Mouse (Mus musculus): ENCODE measurements around the gene Styk1. TPM values are rescaled to one million over a fixed set of nuclear protein-coding genes. Genes with fewer than 3 reads are reported as not detected.

Gene Styk1
- total RNA-seq, 2 experiments from 2014 or later: 0.30 to 0.41 TPM

GRCm38 (mm10) chr6:131369866-131370616 lies 16.6 kb upstream of the Styk1 start:
- DNase-seq: no peak

DNA sequence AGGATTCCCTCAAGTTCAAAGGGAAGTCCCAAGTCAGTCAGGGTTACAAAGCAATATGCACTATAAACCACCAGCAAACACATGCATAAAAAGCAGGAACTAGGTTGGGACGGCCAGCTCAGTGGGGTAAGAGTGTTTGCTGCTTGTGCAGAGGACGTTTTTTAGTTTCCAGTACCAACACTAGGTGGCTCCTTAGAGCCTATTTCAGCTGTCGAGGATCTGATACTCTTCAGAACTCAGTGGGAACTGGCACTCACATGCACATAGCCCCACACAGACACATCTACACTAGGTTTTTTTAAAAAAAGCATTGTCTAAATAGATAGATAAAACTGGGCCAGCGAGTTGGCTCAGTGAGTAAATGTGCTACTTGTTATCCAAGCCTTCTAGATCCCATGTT lies 13.7 kb upstream of the Styk1 start:
- DNase-seq: peak; percentile 42 to 48

DNA sequence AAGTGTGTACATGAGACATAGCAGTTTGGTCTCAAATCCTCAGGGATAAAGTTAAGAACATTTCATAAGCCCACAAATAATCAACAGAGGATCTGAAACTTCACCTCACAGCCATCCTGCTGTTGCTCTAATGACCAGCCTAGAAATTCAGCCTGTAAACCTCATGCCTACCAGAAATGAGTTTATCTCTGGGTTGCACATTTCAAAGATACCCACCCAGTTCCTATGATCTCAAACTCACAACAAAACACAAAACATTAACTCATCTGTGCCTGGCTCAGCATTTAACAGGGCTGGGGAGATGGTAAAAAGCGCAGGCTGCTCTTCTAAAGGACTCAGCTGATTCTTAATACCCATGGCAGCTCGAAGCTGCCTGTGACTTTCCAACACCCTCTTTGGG lies 11.0 kb upstream of the Styk1 start:
- DNase-seq: no peak

DNA sequence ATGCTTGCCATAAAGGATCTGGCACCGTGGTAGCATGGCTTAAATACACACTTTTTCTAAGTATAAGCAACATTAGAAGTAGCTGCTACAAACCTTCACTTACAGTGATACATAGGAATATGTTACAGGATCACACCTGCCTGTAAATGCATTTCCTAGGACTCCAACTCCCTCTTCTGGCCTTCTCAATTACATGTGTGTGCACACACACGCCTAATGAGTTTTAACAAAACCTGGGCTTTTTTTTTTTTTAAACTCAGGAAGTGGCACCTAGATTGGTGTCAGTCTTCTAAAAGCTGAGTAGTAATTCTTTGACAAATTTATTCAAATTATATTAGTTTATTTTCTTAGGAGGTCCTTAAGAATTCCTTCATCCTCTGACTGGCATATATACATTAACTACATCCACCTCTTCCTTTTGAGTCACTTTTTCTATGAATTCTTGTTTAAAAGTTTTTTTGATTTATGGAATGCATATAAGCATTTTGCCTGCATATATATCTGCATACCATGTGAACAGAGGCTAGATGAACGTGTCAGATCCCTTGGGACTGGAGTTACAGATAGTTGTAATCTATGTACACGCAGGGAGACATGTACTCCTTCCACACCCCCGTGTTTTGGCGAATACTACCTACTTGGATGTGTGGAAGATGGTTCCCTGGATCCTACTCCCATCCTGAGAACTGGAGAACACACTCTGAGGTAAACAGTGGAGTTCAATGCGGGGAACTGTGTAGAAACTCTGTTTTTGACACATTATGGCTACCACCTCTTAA lies 9.8 kb upstream of the Styk1 start:
- DNase-seq: no peak

DNA sequence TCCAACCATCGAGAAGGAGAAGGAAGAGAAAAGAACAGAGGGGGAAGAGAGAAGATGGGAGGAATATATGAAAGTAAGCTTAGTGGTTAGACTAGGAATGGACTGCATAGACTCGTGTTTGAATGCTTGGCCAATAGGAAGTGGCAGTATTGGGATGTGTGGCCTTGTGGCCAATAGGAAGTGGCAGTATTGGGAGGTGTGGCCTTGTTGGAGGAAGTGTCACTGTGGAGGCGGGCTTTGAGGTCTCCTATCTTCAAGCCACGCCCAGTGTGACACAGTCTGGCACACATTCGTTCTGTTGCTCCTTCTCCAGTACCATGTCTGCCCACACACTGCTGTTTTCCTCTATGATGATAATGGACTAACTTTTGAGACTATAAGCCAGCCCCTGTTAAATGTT lies 7.3 kb upstream of the Styk1 start:
- no peak for DNase-seq

DNA sequence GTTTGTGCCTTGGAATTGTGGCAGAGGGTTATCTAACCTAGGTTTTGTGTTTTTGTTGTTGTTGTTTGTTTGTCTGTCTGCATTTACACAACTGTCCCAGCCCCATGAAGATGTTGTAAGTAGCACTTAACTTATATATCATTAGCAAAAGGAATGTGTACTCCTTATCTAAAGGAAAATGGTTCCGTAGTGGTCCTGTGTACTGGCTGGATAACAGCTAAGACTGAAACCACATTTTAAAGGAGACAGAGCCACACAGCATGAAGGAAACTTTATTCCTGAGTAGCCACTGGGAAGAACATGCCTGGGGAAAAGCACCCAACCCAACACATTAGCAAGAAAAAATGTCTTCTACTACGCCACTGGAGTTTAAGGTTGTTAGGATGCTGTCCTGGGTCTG lies 6.1 kb upstream of the Styk1 start:
- DNase-seq: no peak

DNA sequence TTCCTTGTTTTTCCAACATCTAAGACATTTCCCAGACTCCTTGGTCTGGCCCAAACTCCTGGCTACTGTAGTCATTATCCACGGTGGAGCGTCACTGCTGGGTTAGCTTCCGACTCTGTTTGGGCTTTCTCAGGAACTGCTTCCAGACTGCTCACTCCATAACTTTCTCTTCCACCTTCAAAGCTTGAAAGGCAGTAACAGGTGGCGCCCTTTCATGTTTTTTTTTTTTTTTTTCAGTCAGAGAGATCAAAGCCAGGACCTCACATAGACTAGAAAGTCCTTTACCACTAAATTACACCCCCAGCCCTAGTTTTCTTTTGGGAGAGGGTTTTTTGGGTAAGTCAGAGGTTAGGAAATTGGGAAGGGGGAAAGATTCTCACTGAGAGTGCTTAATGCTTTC lies 1.5 kb upstream of the Styk1 start:
- DNase-seq: no peak

DNA sequence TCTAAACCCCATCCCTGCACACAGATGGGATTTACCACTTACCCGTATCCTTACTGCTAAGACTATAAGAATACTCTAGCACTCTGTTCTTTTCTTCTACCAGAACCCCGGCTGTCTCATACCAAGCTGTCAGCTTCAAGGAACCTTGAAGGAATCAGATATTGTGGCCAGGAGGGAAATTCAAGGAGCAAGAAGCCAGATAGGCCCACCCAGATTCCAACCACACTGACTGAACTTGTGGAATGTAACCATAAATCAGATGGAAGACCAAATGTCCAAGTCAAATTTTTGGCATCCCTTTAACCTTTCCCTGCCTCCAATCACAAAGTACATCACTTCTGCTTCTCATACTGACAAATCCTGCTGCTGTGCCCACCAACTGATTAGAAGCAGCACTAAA lies 6.4 kb downstream of the Styk1 start:
- DNase-seq: no peak

DNA sequence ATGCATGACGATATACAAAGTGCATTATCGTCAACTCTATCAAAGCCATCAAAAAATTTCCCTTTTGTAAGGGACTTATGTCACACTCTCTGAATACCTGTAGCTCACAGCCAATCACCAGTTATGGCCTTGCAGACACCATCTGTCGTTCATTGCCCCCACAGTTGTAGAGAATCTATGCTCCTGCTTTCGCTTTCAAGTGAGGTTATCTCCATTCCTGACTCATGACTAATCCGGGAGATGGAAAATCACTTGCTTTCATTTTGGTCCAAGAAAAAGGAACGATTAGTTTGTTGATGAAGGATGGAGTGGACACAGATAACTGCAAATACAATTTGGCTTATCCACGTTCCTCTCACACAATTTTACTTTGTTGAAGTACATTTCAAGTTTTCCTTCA lies 9.1 kb downstream of the Styk1 start:
- DNase-seq: no peak

GRCm38 (mm10) chr6:131340082-131340481 lies 13.3 kb downstream of the Styk1 start:
- DNase-seq: no peak

DNA sequence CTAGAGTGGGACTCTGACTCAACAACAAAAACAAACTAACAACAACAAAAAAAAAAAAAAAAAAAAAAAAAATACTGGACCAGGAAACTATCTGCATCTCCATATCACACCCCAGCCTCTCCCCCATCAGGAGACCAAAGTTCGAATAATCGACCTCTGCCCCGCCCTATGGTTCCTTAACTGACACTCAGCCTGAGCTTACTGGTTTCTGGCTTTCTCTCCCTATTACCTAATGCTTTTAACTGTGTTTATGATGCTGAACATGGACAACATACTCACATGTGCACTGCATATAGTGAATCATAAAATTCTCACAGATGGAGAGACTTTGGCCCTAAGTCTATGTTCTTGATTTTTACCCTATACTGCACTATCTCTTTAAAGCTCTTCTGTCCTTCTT lies 14.1 kb downstream of the Styk1 start:
- DNase-seq: no peak

DNA sequence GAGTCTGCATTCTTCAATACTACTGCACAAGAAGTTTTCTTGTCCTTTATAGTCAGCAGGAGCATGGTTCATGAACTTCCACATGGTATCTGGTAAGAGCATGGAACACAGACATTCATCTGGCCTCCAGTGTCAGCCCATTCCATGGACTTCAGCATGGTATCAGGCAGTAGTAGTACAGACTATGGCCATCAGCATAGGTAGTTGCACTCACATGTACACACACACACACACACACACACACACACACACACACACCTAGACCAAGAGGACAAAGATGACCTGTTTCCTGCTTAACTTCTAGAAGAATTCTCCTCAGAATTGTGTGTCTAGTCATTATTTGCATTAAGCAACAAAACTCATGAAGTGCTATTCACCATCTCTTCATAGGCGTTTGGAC lies 14.6 kb downstream of the Styk1 start:
- DNase-seq: no peak

DNA sequence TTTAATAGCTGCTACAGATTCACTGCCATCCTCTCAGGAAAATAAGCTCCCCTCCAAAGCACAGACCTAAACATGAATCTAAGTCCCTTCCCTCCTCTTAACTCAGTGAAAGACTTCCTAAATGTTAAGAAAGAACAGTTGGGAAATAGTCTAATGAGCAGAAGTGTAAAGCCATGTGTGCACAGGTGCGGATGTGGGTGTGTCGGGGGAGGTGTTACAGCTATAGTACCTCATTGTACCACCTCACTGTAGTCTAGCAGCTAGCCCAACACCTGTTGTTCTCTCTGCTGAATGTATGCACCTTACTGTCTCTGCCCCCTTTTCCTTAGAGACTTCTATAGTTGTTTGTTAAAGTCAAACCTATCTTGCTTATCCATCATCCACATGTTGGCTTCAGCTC lies 26.3 kb downstream of the Styk1 start:
- DNase-seq: no peak

DNA sequence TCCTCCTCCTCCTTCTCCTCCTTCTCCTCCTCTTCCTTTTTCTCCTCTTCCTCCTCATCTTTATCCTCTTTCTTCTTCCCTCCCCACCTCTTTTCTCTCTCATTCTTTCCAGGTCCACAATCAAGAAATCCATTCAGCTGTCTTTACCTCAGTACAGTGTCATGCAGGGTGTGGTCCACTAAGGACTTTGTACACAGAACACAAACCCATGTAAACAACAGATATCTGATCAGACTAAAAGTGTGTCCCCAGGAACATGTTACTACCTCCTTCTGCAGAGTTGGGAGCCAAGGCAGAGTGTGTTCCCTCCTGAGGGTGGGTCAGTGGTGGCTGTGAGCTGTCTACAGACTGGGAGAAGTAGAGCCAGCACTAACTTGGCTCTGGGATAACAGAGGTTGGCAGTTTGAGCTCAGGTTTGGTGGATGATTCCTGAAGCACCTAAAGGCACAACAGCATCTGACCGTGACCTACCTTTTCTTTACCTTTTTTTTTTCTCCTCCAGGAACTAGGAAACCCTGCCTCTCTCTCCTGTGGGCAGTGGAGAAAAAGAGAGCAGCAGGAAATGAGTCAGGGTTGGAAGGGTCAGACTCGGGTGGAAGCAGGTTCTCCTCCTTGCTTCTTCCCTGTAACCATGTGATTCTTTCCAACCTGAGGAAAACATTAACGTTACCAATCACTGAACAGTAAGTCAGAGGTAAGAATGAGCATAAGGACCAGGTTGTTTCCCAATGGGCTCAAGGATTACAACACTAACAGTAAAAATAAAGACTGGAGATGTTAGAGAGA lies 31.4 kb downstream of the Styk1 start:
- DNase-seq: no peak

- no peak for DNase-seq
These were observed 37.0 kb downstream of the Styk1 start for GRCm38 (mm10) chr6:131316155-131317101.

GRCm38 (mm10) chr6:131308031-131308430 lies 45.4 kb downstream of the Styk1 start:
- no peak for DNase-seq

DNA sequence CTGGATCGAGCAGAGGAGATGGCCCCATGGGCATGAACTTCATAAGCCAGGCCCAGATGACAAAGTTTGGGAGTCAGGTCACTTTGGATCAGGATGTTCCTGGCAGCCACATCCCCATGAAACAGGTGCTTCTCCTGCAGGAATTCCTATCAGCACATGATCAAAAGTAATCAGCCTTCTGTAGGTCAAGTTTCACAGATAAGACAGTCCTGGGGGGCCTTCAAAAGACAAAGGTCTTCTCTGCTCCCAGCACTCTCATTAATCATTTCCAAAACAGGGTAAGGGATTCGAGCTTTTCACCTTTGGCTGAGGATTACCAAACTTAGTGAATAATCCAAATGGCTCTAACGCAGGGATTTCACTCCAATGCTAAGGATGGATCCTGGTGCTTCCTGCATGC lies 48.6 kb downstream of the Styk1 start:
- DNase-seq: no peak

GRCm38 (mm10) chr6:131298531-131298930 lies 54.9 kb downstream of the Styk1 start:
- DNase-seq: no peak

DNA sequence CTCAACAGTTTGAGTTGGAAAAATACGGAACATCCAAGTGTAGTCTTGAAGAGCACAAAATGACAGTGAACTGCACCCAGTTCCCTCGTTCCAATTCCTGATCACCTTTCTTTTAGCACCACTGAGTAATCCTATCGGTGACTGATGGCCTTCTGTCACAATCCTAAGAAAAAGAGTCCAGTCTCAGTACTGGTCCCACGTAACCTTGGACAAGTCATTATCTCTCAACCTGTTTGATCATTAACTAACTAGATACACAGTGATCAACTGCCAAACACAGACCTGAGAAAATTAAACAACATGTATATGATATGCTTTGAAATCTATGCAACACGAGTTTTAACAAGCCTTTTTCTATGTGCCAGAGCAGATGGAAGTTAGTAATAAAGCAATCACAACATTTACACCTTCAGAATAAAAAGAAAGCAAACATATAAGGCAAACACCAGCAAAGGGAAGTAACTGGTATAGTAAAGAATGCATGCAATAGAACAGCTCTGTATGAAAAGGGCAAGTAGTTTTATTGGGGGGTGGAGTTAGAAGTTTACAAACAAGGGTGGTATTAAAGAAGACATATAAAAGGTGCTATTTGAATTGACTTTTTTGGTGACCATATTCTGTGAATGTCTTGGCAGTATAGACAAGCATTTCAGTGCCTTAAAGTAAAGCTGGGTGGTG lies 58.8 kb downstream of the Styk1 start:
- DNase-seq: no peak

DNA sequence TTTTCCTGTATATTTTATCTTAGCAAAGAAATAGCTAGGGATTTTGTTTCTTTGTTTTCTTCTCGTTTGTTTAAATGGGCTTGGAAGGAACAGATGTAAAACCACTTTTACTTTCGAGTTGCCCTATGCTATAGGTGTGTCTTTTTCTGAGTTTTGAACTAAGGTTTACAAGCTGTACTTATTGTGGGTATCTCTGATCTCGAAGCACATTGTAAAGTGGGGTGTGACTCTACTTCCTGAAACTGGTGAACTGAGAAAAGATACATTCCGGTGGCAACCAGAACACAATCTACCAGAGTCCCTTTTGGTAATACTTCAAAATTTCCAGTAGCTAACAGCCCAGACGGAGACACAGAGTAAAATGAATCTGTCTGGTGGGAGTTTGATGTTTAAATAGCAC lies 59.5 kb downstream of the Styk1 start:
- no peak for DNase-seq

Data from heart, adult 18-20 months (tissue).